In the genomic region with DNA sequence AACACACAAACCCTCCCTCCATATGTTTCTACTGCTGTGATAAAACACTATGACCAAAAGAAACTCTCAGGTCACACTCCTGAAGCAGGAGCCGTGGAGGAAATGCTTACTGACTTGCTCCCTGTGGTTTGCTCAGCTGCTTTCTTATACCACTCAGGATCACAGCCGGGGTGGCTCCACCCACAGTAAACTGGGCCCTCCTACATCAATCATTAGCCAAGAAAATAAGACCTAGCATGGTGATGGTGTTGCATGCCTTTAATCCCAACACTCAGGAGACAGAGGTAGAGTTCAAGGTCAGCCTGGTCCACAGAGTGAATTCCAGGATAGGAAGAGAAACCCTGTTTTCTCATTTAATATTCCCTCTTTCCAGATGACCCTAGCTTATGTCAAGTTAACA, we compare ENCODE assay signal across 23 mouse cellular contexts. TPM values are rescaled to one million over a fixed set of nuclear protein-coding genes. Genes with fewer than 3 reads are reported as not detected.
DNase-seq lines count a peak whose midpoint lies in the region; ATAC-seq and TF ChIP-seq lines count a peak whose summit lies in the region.
"Had no signal": no experiment of that assay in that cellular context is flagged by ENCODE, and none has a peak within 500 bp of the region (broad histone marks: within the 10 kb centered on the region; RNA-seq: fewer than 3 reads in every experiment).

No protein-coding gene starts in this region.

- no peak for TF ChIP-seq POLR2A in liver, adult 2 months (IDR thresholded peaks at IDR 0.05; ENCODE audit: extremely low read depth, insufficient read depth, low read length)

- H3K4me2 ChIP-seq in intestine, embryonic 16.5 days (ENCODE audit: low read depth, low read length): peak overlapping the region; percentile 20; the same call in 1 of the 2 replicates
- no peak overlapping the region for H3K4me2 ChIP-seq in stomach, postnatal 0 days (replicated peaks; ENCODE audit: low read depth)
- H3K4me2 ChIP-seq: forebrain, embryonic 13.5 days; heart, embryonic 15.5 days; hindbrain, embryonic 15.5 days; midbrain, embryonic 13.5 days; neural tube, embryonic 12.5 days had no signal

- H3K4me3 ChIP-seq in liver, adult 2 months (ENCODE audit: insufficient read depth, low read depth, low read length): no peak overlapping the region
- no peak overlapping the region for H3K4me3 ChIP-seq in intestine, embryonic 16.5 days (ENCODE audit: low read length)
- H3K4me3 ChIP-seq in stomach, postnatal 0 days (ENCODE audit: low read depth, low read length): no peak overlapping the region
- H3K4me3 ChIP-seq: embryonic facial prominence, embryonic 10.5 days; forebrain, embryonic 13.5 days; heart, adult 2 months; heart, embryonic 15.5 days; hindbrain, embryonic 15.5 days; midbrain, embryonic 13.5 days; neural tube, embryonic 12.5 days had no signal

- no peaks in the 10 kb centered on the region for H3K27me3 ChIP-seq in liver, adult 2 months (ENCODE audit: control insufficient read depth, insufficient read depth, low read length)
- H3K27me3 ChIP-seq in intestine, embryonic 16.5 days (replicated peaks; ENCODE audit: control insufficient read depth, insufficient read depth, low read length): no peaks in the 10 kb centered on the region
- no peaks in the 10 kb centered on the region for H3K27me3 ChIP-seq in stomach, postnatal 0 days (ENCODE audit: control insufficient read depth, insufficient read depth, low read length)
- H3K27me3 ChIP-seq: CH12.LX; forebrain, embryonic 13.5 days; heart, embryonic 15.5 days; hindbrain, embryonic 15.5 days; midbrain, embryonic 13.5 days; neural tube, embryonic 12.5 days; Patski had no signal

- WGBS in liver, adult 2 months: 46% methylated on average over 2 of the region's 2 CpGs
- 49% methylated on average over 2 of the region's 2 CpGs for WGBS in intestine, embryonic 16.5 days
- 51% methylated on average over 2 of the region's 2 CpGs for WGBS in stomach, postnatal 0 days

- peak; percentile 81 for ATAC-seq in intestine, embryonic 16.5 days
- ATAC-seq in stomach, postnatal 0 days (ENCODE audit: low FRiP score, low TSS enrichment): peak; percentile 82
- ATAC-seq: forebrain, embryonic 13.5 days; midbrain, embryonic 13.5 days; Patski had no signal

- no peak for TF ChIP-seq EP300 in stomach, postnatal 0 days (optimal IDR thresholded peaks at IDR 0.05)

- TF ChIP-seq CTCF in liver, adult 2 months (IDR thresholded peaks at IDR 0.05; ENCODE audit: low read depth, low read length): no peak
- TF ChIP-seq CTCF in stomach, postnatal 0 days (IDR thresholded peaks at IDR 0.05; ENCODE audit: low read depth): no peak

- H3K79me2 ChIP-seq in liver, adult 2 months (ENCODE audit: control insufficient read depth, insufficient read depth, low read length): no peaks in the 10 kb centered on the region

- H3K27ac ChIP-seq in liver, adult 2 months (replicated peaks; ENCODE audit: insufficient read depth, low read depth, low read length): no peak overlapping the region
- H3K27ac ChIP-seq in intestine, embryonic 16.5 days (ENCODE audit: low read length): peak overlapping the region; percentile 93
- H3K27ac ChIP-seq in stomach, postnatal 0 days (replicated peaks): peak overlapping the region; percentile 79
- H3K27ac ChIP-seq: embryonic facial prominence, embryonic 10.5 days; forebrain, embryonic 13.5 days; heart, adult 2 months; heart, embryonic 15.5 days; hindbrain, embryonic 15.5 days; midbrain, embryonic 13.5 days; neural tube, embryonic 12.5 days had no signal

- DNase-seq in liver, adult 2 months (ENCODE audit: extremely low read depth, low read depth, low spot score): peak; percentile 55
- no peak for DNase-seq in liver
- DNase-seq in kidney, postnatal 14 days: peak; percentile 38
- peak; percentile 73 for DNase-seq in stomach, postnatal 0 days (ENCODE audit: low spot score)
- no peak for DNase-seq in gastrocnemius, postnatal 25 days
- DNase-seq in frontal cortex, adult 2 months (ENCODE audit: extremely low spot score in 1 of 2, low spot score in 1 of 2): no peak
- DNase-seq in right cerebral cortex, adult 18-20 months: no peak
- DNase-seq: adrenal gland, postnatal 36 days; cerebellum, adult 9-10 months; gastrocnemius, postnatal 14 days; heart, adult 2 months; heart, postnatal 4 days; lung, postnatal 10 days; spleen, adult 18-20 months had no signal

- no peaks in the 10 kb centered on the region for H3K4me1 ChIP-seq in liver, adult 2 months (ENCODE audit: control insufficient read depth, insufficient read depth, low read length)
- H3K4me1 ChIP-seq in intestine, embryonic 16.5 days (ENCODE audit: control insufficient read depth, insufficient read depth, low read length): peaks cover 12% of the 10 kb centered on the region; the same call in 1 of the 2 replicates
- H3K4me1 ChIP-seq in stomach, postnatal 0 days (replicated peaks; ENCODE audit: control insufficient read depth, insufficient read depth): no peaks in the 10 kb centered on the region
- H3K4me1 ChIP-seq: forebrain, embryonic 13.5 days; hindbrain, embryonic 15.5 days; midbrain, embryonic 13.5 days; neural tube, embryonic 12.5 days had no signal

- peaks cover 24% of the 10 kb centered on the region for H3K36me3 ChIP-seq in liver, adult 2 months (ENCODE audit: control insufficient read depth, insufficient read depth, low read length)
- H3K36me3 ChIP-seq in intestine, embryonic 16.5 days (ENCODE audit: control insufficient read depth, insufficient read depth, low read length): 0 out of 2 replicates have a peak, but pooled peaks cover 3% of the 10 kb centered on the region
- H3K36me3 ChIP-seq in stomach, postnatal 0 days (ENCODE audit: control insufficient read depth, insufficient read depth, low read length): no peaks in the 10 kb centered on the region

- no peaks in the 10 kb centered on the region for H3K9me3 ChIP-seq in intestine, embryonic 16.5 days (ENCODE audit: control insufficient read depth, low read length)
- H3K9me3 ChIP-seq in stomach, postnatal 0 days (ENCODE audit: control insufficient read depth, low read length): no peaks in the 10 kb centered on the region
- H3K9me3 ChIP-seq: embryonic facial prominence, embryonic 10.5 days; forebrain, embryonic 13.5 days; heart, embryonic 15.5 days; hindbrain, embryonic 15.5 days; midbrain, embryonic 13.5 days; neural tube, embryonic 12.5 days had no signal

- no peak overlapping the region for H3K9ac ChIP-seq in liver, adult 2 months (ENCODE audit: low read depth, low read length)
- no peak overlapping the region for H3K9ac ChIP-seq in intestine, embryonic 16.5 days (ENCODE audit: low read depth, low read length)
- H3K9ac ChIP-seq in stomach, postnatal 0 days (ENCODE audit: low read length): no peak overlapping the region
- H3K9ac ChIP-seq: forebrain, embryonic 13.5 days; heart, embryonic 15.5 days; hindbrain, embryonic 15.5 days; midbrain, embryonic 13.5 days; neural tube, embryonic 12.5 days had no signal

RNA-seq across cellular contexts. Expression of a gene that starts 20.8 kb away (rescaled TPM):
- total RNA-seq in liver, adult 2 months (2014; rRNA removed): 11.2 and 13.9 TPM in 2 replicates
- 5.6 and 7.3 TPM in 2 replicates for polyA plus RNA-seq in liver, adult 2 months (2012; rRNA removed)
- polyA plus RNA-seq in intestine, embryonic 16.5 days (2015; fragmentation: Nextera tagmentation; extraction: Ambion mirVana): 36.2 and 36.5 TPM in 2 replicates
- 31.8 and 34.4 TPM in 2 replicates for polyA plus RNA-seq in stomach, postnatal 0 days (2015; fragmentation: Nextera tagmentation; extraction: Ambion mirVana)
- 10 to 100 TPM; 17.9 to 18.5 TPM for total RNA-seq in gastrocnemius, postnatal 25 days (2021)
- 34.8 and 35.4 TPM in 2 replicates for polyA plus RNA-seq in frontal cortex, adult 2 months (2012; rRNA removed)

RNA-seq across cellular contexts. Expression of a gene that starts 26.7 kb away (rescaled TPM):
- 401 and 408 TPM in 2 replicates for total RNA-seq in liver, adult 2 months (2014; rRNA removed)
- polyA plus RNA-seq in liver, adult 2 months (2012; rRNA removed): 250 and 270 TPM in 2 replicates
- 1,062 and 1,181 TPM in 2 replicates for polyA plus RNA-seq in intestine, embryonic 16.5 days (2015; fragmentation: Nextera tagmentation; extraction: Ambion mirVana)
- polyA plus RNA-seq in stomach, postnatal 0 days (2015; fragmentation: Nextera tagmentation; extraction: Ambion mirVana): 902 and 907 TPM in 2 replicates
- total RNA-seq in gastrocnemius, postnatal 25 days (2021): 100 to 1,000 TPM; 458 to 485 TPM
- 536 and 611 TPM in 2 replicates for polyA plus RNA-seq in frontal cortex, adult 2 months (2012; rRNA removed)

RNA-seq across cellular contexts. Expression of a gene that starts 27.0 kb away (rescaled TPM):
- total RNA-seq in liver, adult 2 months (2014; rRNA removed): 0.94 and 1.6 TPM in 2 replicates
- 0.12 and 0.25 TPM in 2 replicates for polyA plus RNA-seq in liver, adult 2 months (2012; rRNA removed)
- 17.3 and 22.0 TPM in 2 replicates for polyA plus RNA-seq in intestine, embryonic 16.5 days (2015; fragmentation: Nextera tagmentation; extraction: Ambion mirVana)
- polyA plus RNA-seq in stomach, postnatal 0 days (2015; fragmentation: Nextera tagmentation; extraction: Ambion mirVana): 3.2 and 4.1 TPM in 2 replicates
- under 1 TPM; 0.38 to 0.88 TPM for total RNA-seq in gastrocnemius, postnatal 25 days (2021)
- 6.2 and 7.1 TPM in 2 replicates for polyA plus RNA-seq in frontal cortex, adult 2 months (2012; rRNA removed)

RNA-seq across cellular contexts. Expression of a gene that starts 35.1 kb away (rescaled TPM):
- total RNA-seq in liver, adult 2 months (2014; rRNA removed): 0.09 TPM in 1 of 2 replicates, not detected in the other
- not detected in 2 replicates for polyA plus RNA-seq in liver, adult 2 months (2012; rRNA removed)
- 1.8 and 2.4 TPM in 2 replicates for polyA plus RNA-seq in intestine, embryonic 16.5 days (2015; fragmentation: Nextera tagmentation; extraction: Ambion mirVana)
- 2.0 and 2.2 TPM in 2 replicates for polyA plus RNA-seq in stomach, postnatal 0 days (2015; fragmentation: Nextera tagmentation; extraction: Ambion mirVana)
- 1 to 10 TPM; 1.4 to 1.8 TPM for total RNA-seq in gastrocnemius, postnatal 25 days (2021)
- polyA plus RNA-seq in frontal cortex, adult 2 months (2012; rRNA removed): 0.22 and 0.29 TPM in 2 replicates

RNA-seq across cellular contexts. Expression of a gene that starts 53.5 kb away (rescaled TPM):
- 34.7 and 40.3 TPM in 2 replicates for total RNA-seq in liver, adult 2 months (2014; rRNA removed)
- polyA plus RNA-seq in liver, adult 2 months (2012; rRNA removed): 26.4 and 26.8 TPM in 2 replicates
- polyA plus RNA-seq in intestine, embryonic 16.5 days (2015; fragmentation: Nextera tagmentation; extraction: Ambion mirVana): 97.4 and 104 TPM in 2 replicates
- polyA plus RNA-seq in stomach, postnatal 0 days (2015; fragmentation: Nextera tagmentation; extraction: Ambion mirVana): 84.1 and 85.0 TPM in 2 replicates
- 10 to 100 TPM; 47.2 to 47.4 TPM for total RNA-seq in gastrocnemius, postnatal 25 days (2021)
- polyA plus RNA-seq in frontal cortex, adult 2 months (2012; rRNA removed): 261 and 265 TPM in 2 replicates

Comparison
In these comparisons a context has a peak if more than half of its experiments do, and no peak if none do; other contexts are left out.
1. DNase-seq: peak in liver, adult 2 months (single experiment), kidney, postnatal 14 days (single experiment) and stomach, postnatal 0 days (single experiment); none in liver (single experiment), gastrocnemius, postnatal 25 days (single experiment), frontal cortex, adult 2 months (0 of 2) and right cerebral cortex, adult 18-20 months (single experiment).